Mouse (Mus musculus): ENCODE results near the gene Gadl1.

DNA sequence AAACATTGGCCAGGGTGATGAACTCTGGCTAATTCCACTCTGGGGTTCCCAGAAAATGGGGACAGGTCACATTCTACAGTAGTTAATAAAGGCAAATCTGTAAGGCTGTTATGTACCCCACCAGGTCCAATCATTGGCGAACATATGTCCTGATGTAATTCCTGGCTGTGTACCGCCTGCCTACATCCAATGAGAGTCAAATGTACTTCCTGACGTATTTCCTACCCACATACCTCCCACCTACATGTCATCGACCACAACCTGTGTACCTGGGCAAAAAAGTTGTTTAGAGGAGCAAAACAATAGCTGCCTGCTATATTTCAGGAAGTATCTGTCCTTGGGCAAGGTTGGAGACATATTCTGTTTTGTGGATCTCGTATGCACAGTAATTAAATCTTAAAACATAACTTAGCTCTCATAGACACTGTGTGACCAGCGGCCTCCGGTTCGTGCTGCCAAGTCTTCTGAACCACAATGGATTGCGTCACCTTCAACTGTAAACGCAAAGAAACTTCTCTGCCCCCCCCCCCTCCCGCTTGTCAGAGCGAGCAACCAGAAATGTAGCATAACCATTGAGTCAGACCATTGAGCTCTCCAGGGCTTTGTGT, 175.2 kb downstream of the Gadl1 start:
- no peak for TF ChIP-seq POLR2A (IDR thresholded peaks at IDR 0.05; ENCODE audit: insufficient read depth, low read length)
- no peak for TF ChIP-seq CTCF (IDR thresholded peaks at IDR 0.05; ENCODE audit: low read depth, low read length)
- TF ChIP-seq EP300 (IDR thresholded peaks at IDR 0.05; ENCODE audit: insufficient read depth, low read depth, low read length): no peak
